Mouse (Mus musculus) heart, adult 18-20 months (tissue): ENCODE results near the gene Foxa3. TPM values are rescaled to one million over a fixed set of nuclear protein-coding genes. Genes with fewer than 3 reads are reported as not detected.
A peak's percentile ranks its signal among the peaks of the same experiment; 100 is the strongest.

Experiments used
- DNase-seq, 2 experiments: peaks; one replicate each; pipeline ENCODE4 v3.0.0; 2021 to 2022; ENCODE audit warnings: mixed read lengths in 1 of 2
- total RNA-seq, 2 experiments: library from RNA; stranded (reverse); gene quantifications; 2 replicates each; pipeline ENCODE4 v1.2.3; 2021

The Foxa3 gene
- total RNA-seq, 2 experiments from 2014 or later = not detected

DNA sequence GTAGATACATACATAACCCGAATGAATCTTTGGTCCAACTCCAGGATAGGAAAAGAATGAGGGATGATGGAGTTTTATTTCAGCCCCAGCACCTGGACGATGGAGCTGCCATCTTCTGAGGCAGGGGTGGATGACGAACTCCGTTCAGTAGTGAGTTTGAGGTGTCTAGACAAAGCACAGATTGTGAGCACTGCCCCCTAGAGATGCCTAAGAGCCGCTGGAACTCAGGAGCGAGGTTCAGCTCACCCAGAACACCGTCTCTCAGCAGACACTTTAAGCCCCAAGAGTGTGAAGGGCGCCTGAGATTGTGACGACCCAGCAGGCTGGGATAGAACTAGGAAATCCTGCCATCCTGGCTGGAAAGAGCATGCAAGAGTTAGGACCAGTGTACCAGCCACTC lies 24.5 kb downstream of the Foxa3 start:
- DNase-seq = no peak

DNA sequence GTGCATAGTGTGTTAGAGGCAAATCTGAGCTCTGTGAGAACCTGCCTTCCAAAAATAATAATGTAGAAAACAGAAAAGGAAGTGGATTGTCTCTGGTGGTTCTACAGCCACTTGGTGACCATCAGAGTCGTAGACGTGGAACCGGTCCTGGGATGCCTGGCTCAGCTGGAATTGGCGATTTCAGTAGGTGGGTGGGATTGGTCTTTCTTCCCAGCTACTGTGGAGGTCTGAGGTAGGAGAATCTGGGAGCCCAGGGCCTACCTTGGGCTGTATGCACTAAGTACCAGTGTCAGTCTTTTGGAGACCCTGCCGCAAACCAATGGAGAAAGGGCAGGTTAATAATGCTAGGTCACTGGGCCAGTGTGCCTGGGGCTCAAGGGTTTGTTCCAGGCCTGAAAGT lies 30.3 kb downstream of the Foxa3 start:
- DNase-seq = no peak

DNA sequence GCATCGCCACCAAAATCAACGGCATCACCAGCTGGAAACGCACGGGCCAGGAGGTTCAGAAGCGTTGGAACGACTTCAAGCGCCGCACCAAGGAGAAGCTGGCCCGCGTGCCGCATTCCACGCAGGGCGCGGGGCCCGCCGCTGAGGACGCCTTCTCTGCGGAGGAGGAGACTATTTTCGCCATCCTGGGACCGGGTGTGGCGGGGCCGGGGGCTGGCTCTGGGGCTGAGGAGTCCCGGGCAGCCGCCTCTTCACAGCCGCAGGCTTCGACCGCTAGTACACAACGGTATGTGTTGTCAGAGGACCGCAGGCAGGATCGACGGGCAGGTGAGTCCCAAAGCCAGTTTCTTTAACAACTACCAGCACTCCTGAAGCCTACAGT lies 31.1 kb downstream of the Foxa3 start:
- DNase-seq = peak; percentile 26 to 55

DNA sequence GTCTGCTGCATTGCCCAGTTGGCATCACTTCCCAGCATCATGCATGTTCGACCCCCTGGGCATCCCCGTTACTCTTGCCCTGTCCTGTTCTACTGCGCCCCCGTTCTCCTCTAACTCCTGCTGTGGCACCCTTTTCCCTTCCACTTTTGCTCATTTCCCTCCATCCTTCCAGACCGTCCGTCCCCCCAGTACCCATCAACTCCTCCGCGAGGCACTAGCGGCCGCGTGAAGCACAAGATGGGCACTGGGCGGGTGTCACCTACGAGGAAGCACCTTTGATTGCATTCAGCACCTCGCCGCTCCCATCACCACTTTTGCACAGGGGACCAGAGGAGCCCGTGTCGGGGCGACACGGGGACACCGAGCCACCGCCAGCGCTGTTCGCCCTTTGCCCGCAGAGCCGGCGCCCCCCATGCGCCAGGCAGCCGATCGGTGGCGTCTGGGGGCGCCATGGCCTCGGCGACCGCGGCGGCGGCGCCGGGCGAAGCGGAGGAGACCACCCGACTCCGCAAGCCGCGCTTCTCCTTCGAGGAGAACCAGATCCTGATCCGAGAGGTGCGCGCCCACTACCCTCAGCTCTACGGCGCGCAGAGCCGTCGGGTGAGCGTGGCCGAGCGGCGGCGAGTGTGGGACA lies 31.6 kb downstream of the Foxa3 start:
- peak; percentile 23 to 59 for DNase-seq

DNA sequence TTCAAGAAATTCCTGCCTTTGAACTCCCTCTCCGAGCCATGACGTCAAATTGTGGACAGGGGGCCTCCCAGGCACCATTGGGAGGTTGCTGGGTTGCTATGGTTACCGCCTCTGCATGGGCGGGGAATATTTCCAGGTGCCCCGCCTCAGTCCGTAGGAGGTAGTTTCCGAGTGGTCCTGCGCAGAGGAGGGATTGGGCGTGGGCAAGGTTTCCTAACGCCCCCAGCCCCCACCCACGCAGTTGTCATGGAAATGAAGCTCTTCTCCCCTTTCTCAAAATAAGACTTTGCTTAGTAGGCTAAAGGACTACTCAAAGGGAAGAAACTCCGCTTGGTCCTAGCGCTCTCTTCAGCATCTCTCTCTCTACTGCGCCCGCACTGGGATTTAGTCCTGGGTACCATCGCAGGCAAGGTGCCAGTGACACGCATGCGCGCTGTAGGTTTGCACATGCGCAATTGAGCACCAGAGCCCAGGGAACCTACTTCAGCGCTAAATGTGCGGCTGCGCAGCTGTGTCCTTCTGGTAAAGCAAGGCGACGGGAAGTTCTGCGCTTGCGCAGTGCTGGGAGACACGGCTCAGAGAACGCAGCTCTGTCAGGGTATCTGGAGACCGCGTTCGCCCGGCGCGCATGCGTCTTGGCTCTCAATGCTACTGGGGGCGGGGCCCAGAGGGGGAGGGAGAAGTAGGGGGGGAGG lies 32.6 kb downstream of the Foxa3 start, which contains the start of gene Mypop:
TSS of gene Mypop (plus strand) at position 645 of the 695 bp plus-strand sequence.
- peak; percentile 99 to 100 for DNase-seq

DNA sequence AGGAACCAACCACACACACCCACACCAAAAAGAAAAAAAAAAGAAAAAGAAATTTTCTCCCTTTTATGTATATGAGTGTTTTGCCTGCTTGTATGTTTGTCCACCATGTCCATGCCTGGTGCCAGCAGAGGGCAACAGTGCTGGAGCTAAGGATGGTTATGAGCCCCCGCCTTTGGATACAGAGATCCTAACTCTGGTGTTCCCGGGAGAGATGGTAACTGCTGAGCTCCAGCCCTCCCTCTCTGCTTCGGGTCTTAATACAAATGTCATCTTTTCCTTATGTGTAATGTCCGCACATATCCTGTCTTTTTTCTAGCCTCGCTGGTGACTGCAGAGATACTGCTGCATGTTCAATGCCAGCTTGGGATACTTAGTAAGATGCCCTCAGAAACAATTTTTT lies 33.3 kb downstream of the Foxa3 start:
- DNase-seq = no peak

DNA sequence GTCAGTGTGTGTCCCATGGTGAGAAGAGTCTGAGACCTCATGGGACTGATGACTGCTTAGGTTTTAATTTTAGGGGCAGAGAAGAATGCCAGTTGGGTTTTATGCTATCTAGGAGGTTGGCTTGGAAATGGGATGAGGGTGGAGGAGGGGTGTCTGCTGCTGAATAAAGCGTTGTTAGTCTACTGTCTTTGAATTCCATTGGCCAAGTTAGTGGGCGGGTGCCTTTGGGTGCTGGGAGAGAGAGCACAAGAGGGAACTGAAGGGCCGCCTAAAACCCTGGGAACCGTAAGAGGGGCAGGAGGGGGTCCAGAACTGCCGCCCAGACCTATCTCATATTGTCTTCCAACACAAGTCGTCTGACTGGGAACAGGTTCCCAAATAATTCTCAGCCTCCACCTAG lies 34.6 kb downstream of the Foxa3 start:
- no peak for DNase-seq

DNA sequence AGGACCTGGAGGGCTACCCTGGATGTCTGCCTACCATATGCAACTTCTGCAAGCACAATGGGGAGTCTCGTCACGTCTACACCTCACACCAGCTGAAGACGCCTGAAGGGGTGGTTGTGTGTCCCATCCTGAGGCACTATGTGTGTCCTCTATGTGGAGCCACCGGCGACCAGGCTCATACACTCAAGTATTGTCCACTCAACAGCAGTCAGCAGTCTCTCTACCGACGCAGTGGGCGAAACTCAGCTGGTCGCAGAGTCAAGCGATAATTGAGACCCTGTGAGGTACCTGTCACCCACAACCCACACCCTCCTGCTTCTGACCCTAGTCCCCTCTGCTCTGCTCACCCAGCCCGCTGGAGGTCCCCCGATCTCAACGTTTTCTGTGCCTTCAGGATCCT lies 35.6 kb downstream of the Foxa3 start:
- no peak for DNase-seq

DNA sequence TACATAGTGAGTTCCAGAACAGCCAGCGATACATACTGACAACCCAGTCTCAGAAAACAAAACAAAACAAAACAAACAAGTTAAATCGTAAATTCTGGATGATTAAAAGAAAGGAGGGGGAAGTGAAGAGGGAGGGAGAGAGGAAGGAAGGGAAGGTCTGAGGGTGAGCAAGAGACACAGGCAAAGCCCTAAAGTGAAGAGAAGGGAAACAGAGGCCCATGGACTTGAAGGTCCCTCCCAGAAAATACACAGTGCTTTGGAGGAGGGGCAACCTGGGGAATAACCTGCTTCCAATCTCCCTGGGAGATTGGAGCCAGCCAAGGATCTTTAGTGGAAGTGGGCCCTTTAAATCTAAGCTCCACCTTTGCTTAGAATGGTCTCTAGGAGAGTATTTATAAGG lies 36.2 kb downstream of the Foxa3 start, which contains the start of gene Nanos2:
TSS of gene Nanos2 (plus strand) at position 301 of the 400 bp plus-strand sequence.
- DNase-seq = no peak

DNA sequence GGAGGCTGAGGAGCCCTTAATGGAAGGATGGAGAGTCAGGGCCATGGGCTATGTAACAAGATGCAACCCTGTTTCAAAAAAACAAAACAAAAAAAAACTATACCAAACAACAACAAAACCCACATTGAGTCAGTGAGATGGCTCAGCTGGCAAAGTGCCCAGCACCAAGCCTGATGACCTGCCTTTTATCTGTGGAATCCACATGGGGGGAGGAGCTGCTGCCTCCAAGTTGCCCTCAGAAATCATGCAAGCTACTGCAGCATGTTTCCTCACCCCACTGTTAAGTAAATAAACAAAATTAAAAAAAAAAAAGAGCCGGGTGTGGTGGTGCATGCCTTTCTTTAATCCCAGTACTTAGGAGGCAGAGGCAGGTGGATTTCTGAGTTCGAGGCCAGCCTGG lies 36.8 kb downstream of the Foxa3 start:
- no peak for DNase-seq

DNA sequence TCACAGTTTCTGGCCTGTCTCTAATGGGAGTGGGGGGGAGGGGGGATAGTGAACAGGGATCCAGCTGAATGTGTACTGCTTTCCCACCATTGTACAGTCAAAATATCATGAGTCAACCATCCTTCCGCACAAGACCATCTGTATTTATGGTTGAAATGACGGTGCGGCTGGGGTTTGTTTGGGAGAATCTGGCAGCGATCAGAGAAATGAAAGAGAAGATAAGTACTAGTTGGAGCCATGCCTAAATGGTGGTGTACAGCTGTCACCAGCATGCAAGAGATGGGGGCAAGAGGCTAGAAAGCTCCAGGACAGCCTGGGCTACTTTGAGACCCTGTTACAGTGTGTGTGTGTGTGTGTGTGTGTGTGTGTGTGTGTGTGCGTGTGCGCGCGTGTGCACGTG lies 45.0 kb downstream of the Foxa3 start:
- no peak for DNase-seq

DNA sequence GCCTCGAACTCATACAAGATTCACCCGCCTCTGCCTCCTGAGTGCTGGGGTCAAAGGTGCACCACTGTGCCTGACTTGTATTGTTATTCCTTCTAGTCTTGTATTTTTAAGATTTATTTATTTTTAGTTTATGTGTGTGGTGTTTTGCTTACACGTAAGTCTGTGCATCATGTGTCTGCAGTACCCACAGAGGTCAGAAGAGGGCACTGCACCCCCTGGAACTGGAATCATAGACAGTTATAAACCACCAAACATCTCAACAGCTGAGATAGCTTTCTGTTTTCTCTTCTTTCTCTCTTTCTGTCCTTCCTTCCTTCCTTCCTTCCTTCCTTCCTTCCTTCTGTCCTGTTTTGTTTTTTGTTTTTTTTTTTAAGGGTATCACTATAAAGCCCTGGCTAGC lies 52.4 kb downstream of the Foxa3 start:
- DNase-seq = no peak

DNA sequence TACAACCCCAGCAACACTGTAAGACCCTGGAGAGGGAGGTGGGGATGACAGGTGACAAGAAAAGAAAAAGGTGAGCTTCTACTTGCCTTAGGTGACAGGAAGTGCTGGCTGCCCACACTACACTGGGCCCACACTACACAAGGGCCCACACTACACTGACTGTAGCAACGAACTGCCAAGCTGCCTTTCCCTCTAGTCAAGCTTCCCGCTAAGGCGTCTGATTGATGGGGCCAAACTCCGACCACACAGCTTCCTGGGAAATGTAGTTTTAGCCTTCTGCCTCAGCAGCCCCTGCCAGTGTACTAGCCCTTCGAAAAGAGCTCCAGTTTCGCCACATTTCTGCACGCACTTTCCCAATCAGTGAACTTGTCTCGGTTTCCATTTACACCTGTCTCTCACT lies 55.7 kb downstream of the Foxa3 start:
- DNase-seq = no peak

DNA sequence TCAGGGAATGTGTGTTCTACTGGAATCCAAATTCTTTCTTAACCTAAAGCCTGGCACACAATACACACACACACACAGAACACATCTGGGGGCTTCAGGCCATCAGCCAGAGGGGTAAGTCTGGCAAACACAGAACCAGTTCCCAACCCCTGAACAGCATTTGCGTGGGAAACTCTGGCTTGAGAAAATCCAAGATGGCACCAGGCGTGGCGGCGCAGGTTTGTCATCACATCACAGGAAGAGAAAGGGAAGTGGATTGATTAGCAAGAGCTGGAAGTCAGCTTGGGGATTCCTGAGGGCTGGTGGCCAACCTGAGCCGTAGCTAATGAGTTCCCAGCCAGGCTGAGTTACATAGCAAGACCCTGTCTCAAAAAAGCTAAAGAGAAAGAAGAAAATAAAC lies 58.0 kb downstream of the Foxa3 start:
- DNase-seq = no peak

DNA sequence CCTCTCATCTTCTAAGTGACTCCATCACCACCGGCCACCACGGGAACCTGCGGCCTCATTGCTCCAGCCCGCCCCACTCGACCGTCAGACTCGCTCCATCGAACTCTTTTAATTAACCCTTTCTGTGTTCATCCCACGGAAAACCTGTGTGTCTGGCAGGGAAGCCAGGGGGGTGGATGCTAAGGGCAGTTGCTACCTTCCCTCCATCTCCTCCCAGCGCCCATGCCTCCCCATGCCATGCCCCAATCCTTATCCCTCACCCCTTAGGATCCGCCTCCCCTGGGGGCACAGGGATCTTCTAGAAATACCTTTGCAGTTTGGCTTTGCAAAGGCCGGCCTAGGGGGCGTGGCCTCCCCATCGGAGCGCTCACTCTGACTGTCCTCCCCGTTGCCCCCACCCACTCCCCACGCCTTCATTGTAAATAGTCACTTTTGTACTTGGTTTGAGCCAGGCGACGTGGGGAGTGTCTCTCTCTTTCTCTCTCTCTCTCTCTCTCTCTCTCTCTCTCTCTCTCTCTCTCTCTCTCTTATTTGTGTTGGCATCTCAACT lies 60.0 kb downstream of the Foxa3 start:
- DNase-seq = no peak

Other genes with a start within 250 kb of the Foxa3 start
- not detected for gene Psg19, start 225.0 kb downstream of the Foxa3 start, total RNA-seq
- not detected for gene Psg17, start 201.9 kb downstream of the Foxa3 start, total RNA-seq
- gene Mill2, start 183.6 kb downstream of the Foxa3 start, total RNA-seq = 1 to 10 TPM; 6.1 to 7.2 TPM
- 1 to 10 TPM; 1.6 to 5.5 TPM for gene Pglyrp1, start 152.2 kb downstream of the Foxa3 start, total RNA-seq
- 10 to 100 TPM in 1 of 2 experiments, 1 to 10 TPM in 1; 8.8 to 10.2 TPM for gene Ccdc61, start 113.1 kb downstream of the Foxa3 start, total RNA-seq
- gene Nova2, start 97.7 kb downstream of the Foxa3 start, total RNA-seq = 1 to 10 TPM; 4.4 to 4.9 TPM
- not detected for gene Nanos2, start 36.1 kb downstream of the Foxa3 start, total RNA-seq
- gene Mypop, start 32.3 kb downstream of the Foxa3 start, total RNA-seq = 1 to 10 TPM; 3.6 to 4.0 TPM
- gene Irf2bp1, start 19.5 kb downstream of the Foxa3 start, total RNA-seq = 10 to 100 TPM; 22.4 to 23.1 TPM
- 10 to 100 TPM; 85.2 to 93.9 TPM for gene Sympk, start 839 bp upstream of the Foxa3 start, total RNA-seq
- not detected for gene Rsph6a, start 31.2 kb upstream of the Foxa3 start, total RNA-seq
- gene Dmwd, start 52.7 kb upstream of the Foxa3 start, total RNA-seq = 10 to 100 TPM; 44.6 to 46.6 TPM
- gene Dmpk, start 60.3 kb upstream of the Foxa3 start, total RNA-seq = 100 to 1,000 TPM; 503 to 516 TPM
- 1 to 10 TPM; 5.6 to 6.8 TPM for gene Six5, start 71.1 kb upstream of the Foxa3 start, total RNA-seq
- gene Gm4969, start 94.8 kb upstream of the Foxa3 start, total RNA-seq = not detected
- gene Fbxo46, start 96.3 kb upstream of the Foxa3 start, total RNA-seq = 1 to 10 TPM; 5.5 to 5.7 TPM
- gene Qpctl, start 125.8 kb upstream of the Foxa3 start, total RNA-seq = 1 to 10 TPM; 4.0 to 4.2 TPM
- gene Snrpd2, start 126.2 kb upstream of the Foxa3 start, total RNA-seq = 10 to 100 TPM; 60.8 to 61.3 TPM
- under 1 TPM in 1 of 2 experiments, not detected in 1; 0.13 TPM for gene Gipr, start 142.6 kb upstream of the Foxa3 start, total RNA-seq
- gene Eml2, start 152.9 kb upstream of the Foxa3 start, total RNA-seq = 10 to 100 TPM; 36.7 to 38.7 TPM
- gene Gpr4, start 189.0 kb upstream of the Foxa3 start, total RNA-seq = 1 to 10 TPM; 5.5 to 7.1 TPM
- gene Opa3, start 204.8 kb upstream of the Foxa3 start, total RNA-seq = 10 to 100 TPM; 65.1 to 70.8 TPM
- 10 to 100 TPM; 26.7 to 27.7 TPM for gene Vasp, start 248.3 kb upstream of the Foxa3 start, total RNA-seq